Comparison of ENCODE assay signal across 26 mouse cellular contexts in genomic region chr4:7751208-7751607, GRCm38 (mm10).
"Had no signal": no experiment of that assay in that cellular context is flagged by ENCODE, and none has a peak within 500 bp of the region (broad histone marks: within the 10 kb centered on the region; RNA-seq: fewer than 3 reads in every experiment).

No protein-coding gene starts in this region.

- H3K4me2 ChIP-seq: heart, embryonic 12.5 days; hindbrain, embryonic 12.5 days; hindbrain, embryonic 14.5 days; kidney, embryonic 15.5 days; limb, embryonic 13.5 days; limb, embryonic 15.5 days; liver, embryonic 12.5 days had no signal

- H3K9me3 ChIP-seq: heart, embryonic 10.5 days; heart, embryonic 12.5 days; hindbrain, embryonic 12.5 days; kidney, embryonic 15.5 days; limb, embryonic 13.5 days; limb, embryonic 15.5 days; liver, embryonic 12.5 days had no signal

- H3K27ac ChIP-seq: gastrocnemius, adult 2 months; heart, embryonic 10.5 days; hindbrain, embryonic 12.5 days; hindbrain, embryonic 14.5 days; kidney, embryonic 15.5 days; kidney, postnatal 0 days; left cerebral cortex, adult 2 months; limb, embryonic 13.5 days; limb, embryonic 15.5 days; liver, embryonic 12.5 days; liver, embryonic 14.5 days had no signal

- H3K4me1 ChIP-seq: heart, embryonic 10.5 days; heart, embryonic 12.5 days; hindbrain, embryonic 12.5 days; kidney, embryonic 15.5 days; limb, embryonic 13.5 days; limb, embryonic 15.5 days; liver, embryonic 12.5 days had no signal

- H3K36me3 ChIP-seq: heart, embryonic 10.5 days; heart, embryonic 12.5 days; hindbrain, embryonic 12.5 days; kidney, embryonic 15.5 days; limb, embryonic 13.5 days; limb, embryonic 15.5 days; liver, embryonic 12.5 days had no signal

- H3K9ac ChIP-seq: heart, embryonic 12.5 days; hindbrain, embryonic 12.5 days; hindbrain, embryonic 14.5 days; kidney, embryonic 15.5 days; limb, embryonic 13.5 days; limb, embryonic 15.5 days; liver, embryonic 12.5 days; liver, embryonic 14.5 days had no signal

- ATAC-seq: hindbrain, embryonic 16.5 days; intestine, embryonic 16.5 days; liver, embryonic 12.5 days had no signal

- H3K4me3 ChIP-seq: gastrocnemius, adult 2 months; heart, embryonic 10.5 days; heart, embryonic 12.5 days; hindbrain, embryonic 12.5 days; kidney, embryonic 15.5 days; left cerebral cortex, adult 2 months; limb, embryonic 13.5 days; limb, embryonic 15.5 days; liver, embryonic 12.5 days had no signal

- DNase-seq: gastrocnemius, adult 2 months; gastrocnemius, postnatal 10 days; gastrocnemius, postnatal 25 days; heart, adult 18-20 months; heart, postnatal 10 days; heart, postnatal 36 days; kidney, adult 11 months; kidney, adult 2 months; kidney, adult 9 months; kidney, postnatal 14 days; kidney, postnatal 36 days; left cerebral cortex, postnatal 4 days; lung, adult 18-20 months had no signal

- H3K27me3 ChIP-seq: heart, embryonic 12.5 days; hindbrain, embryonic 12.5 days; kidney, embryonic 15.5 days; limb, embryonic 13.5 days; limb, embryonic 15.5 days; liver, embryonic 12.5 days had no signal
